Mouse (Mus musculus) liver, embryonic 16.5 days (tissue): ENCODE results near the gene Tnks1bp1. TPM values are rescaled to one million over a fixed set of nuclear protein-coding genes. Genes with fewer than 3 reads are reported as not detected.

Source experiments
- ATAC-seq: fragments of 200-750 bp; cut with Nextera tagmentation; 2 replicates; pipeline ENCODE4 v1.8.0; 2017; ENCODE audit warnings: low read depth, mild to moderate bottlenecking, moderate number of reproducible peaks, moderate library complexity
- H3K27ac ChIP-seq: fragments of 300-500 bp; sonication (generic); 2 replicates; pipeline ENCODE4 v1.5.1; 2014; ENCODE audit warnings: mild to moderate bottlenecking, low read length
- H3K27me3 ChIP-seq: fragments of 300-500 bp; sonication (generic); 2 replicates; pipeline ENCODE4 v1.6.1; 2014; ENCODE audit warnings: low read depth, low read length, mixed read lengths; ENCODE audit not compliant: control insufficient read depth, insufficient read depth
- H3K36me3 ChIP-seq: fragments of 300-500 bp; sonication (generic); 2 replicates; pipeline ENCODE4 v1.6.1; 2014; ENCODE audit warnings: mild to moderate bottlenecking; ENCODE audit not compliant: control insufficient read depth, insufficient read depth
- H3K4me1 ChIP-seq: fragments of 300-500 bp; sonication (generic); 2 replicates; pipeline ENCODE4 v1.6.1; 2014; ENCODE audit warnings: low read depth, low read length, mixed read lengths; ENCODE audit not compliant: control insufficient read depth
- H3K4me2 ChIP-seq: fragments of 300-500 bp; sonication (generic); 2 replicates; pipeline ENCODE4 v1.6.1; 2014; ENCODE audit warnings: low read depth, low read length, mixed read lengths
- H3K4me3 ChIP-seq: fragments of 300-500 bp; sonication (generic); 2 replicates; pipeline ENCODE4 v1.5.1; 2014; ENCODE audit warnings: low read depth, mild to moderate bottlenecking, low read length
- H3K9ac ChIP-seq: fragments of 300-500 bp; sonication (generic); 2 replicates; pipeline ENCODE4 v1.6.1; 2014; ENCODE audit warnings: low read depth, low read length
- H3K9me3 ChIP-seq: fragments of 300-500 bp; sonication (generic); replicated peaks from 2 replicates; pipeline ENCODE4 v1.6.1; 2016; ENCODE audit warnings: low read length; ENCODE audit not compliant: control insufficient read depth
- WGBS: fragments of 180-500 bp; shearing (Covaris S2); extraction: QIAGEN DNeasy Blood & Tissue Kit; methylation state at CpG from one replicate; pipeline ENCODE4 v1.1.7; 2014; ENCODE audit not compliant: insufficient replicate concordance; 5-methylcytosine and 5-hydroxymethylcytosine counted together
- polyA plus RNA-seq: library from polyadenylated mRNA; unstranded; fragments of >200 nt; fragmentation: Nextera tagmentation; extraction: Ambion mirVana; gene quantifications from 2 replicates; pipeline ENCODE4 v1.2.1, GENCODE M21; 2015

The Tnks1bp1 gene
- polyA plus RNA-seq, 1 experiment from 2014 or later: 6.4 TPM

DNA sequence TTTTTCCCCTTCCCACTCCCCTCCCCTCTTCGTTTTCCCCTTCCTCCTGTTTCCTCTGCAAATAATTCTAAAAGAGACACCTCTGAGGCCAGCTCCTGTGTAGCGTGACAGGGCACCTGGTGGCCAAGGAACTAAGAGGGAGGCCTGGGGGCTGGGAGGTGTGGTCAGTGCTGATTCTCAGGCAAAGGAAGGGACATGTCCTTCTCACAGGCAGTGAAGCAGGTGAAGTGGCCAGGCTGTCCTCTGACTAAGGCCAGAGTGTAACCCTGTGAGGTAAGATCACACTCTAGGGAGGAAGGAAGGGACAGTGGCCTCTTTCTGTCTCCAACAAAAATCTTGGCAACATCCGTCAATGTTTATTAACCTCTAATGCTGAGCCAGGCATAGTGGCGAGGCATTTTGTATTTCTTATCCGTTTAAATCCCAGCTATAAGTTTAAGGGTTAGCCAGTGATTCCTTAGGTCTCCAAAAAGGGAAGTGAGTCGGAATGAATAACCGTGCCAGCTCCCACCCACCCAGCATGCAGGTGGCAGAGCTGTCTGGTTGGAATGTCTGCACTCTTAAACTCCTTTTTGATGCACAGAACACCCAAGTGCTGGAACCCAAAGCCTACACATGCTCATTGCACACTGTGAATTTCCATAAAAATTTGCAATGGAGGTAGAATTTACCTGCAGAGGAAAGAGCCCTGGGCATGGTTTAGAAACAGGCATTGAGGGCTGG is 58.4 kb downstream of the Tnks1bp1 start:
- Histone ChIP-seq H3K27me3 (no peaks in the 10 kb centered on the region), H3K4me3 (no peak overlapping the region), H3K36me3 (no peaks in the 10 kb centered on the region), H3K27ac (no peak overlapping the region), H3K9me3 (no peaks in the 10 kb centered on the region), H3K4me2 (no peak overlapping the region), H3K9ac (no peak overlapping the region), H3K4me1 (no peaks in the 10 kb centered on the region)
- WGBS: 40% methylated on average over 7 of the region's 7 CpGs
- ATAC-seq: no peak

DNA sequence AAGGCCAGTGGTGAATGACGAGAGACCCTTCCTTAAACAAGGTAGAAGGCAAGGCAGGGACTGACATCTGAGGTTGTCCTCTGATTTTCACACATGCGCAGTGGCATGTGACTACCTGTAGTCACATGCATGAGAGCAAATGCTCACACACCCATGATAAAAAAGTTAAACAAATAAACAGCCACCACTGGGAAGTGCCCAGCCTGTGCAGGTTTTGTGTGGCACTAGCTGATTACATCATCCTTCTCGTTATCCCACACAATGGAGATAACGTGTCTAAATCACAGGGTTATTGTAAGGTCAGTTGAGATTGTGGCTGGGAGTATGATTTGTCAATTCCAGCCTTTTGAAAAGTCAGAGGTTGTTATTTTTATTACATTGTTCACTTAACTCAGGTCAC is 59.1 kb downstream of the Tnks1bp1 start:
- no peaks in the 10 kb centered on the region for H3K36me3 ChIP-seq
- no peak for ATAC-seq
- H3K4me3 ChIP-seq: no peak overlapping the region
- no peaks in the 10 kb centered on the region for H3K9me3 ChIP-seq
- no peaks in the 10 kb centered on the region for H3K4me1 ChIP-seq
- H3K4me2 ChIP-seq: no peak overlapping the region
- H3K27ac ChIP-seq: no peak overlapping the region
- 29% methylated on average over 4 of the region's 4 CpGs for WGBS
- H3K27me3 ChIP-seq: no peaks in the 10 kb centered on the region
- H3K9ac ChIP-seq: no peak overlapping the region

- H3K27me3 ChIP-seq: no peaks in the 10 kb centered on the region
- no peak overlapping the region for H3K4me3 ChIP-seq
- WGBS: 57% methylated on average over 9 of the region's 9 CpGs
- no peaks in the 10 kb centered on the region for H3K4me1 ChIP-seq
- H3K9ac ChIP-seq: no peak overlapping the region
- no peaks in the 10 kb centered on the region for H3K36me3 ChIP-seq
- H3K4me2 ChIP-seq: no peak overlapping the region
- ATAC-seq: no peak
- no peak overlapping the region for H3K27ac ChIP-seq
- no peaks in the 10 kb centered on the region for H3K9me3 ChIP-seq
These were observed 62.6 kb downstream of the Tnks1bp1 start for GRCm38 (mm10) chr2:85110288-85110875.

Other genes with a start within 250 kb of the Tnks1bp1 start
- gene Ube2l6, start 249.2 kb upstream of the Tnks1bp1 start, polyA plus RNA-seq: 486 and 542 TPM in 2 replicates
- 0.47 and 0.50 TPM in 2 replicates for gene Smtnl1, start 225.4 kb upstream of the Tnks1bp1 start, polyA plus RNA-seq
- gene Timm10, start 221.0 kb upstream of the Tnks1bp1 start, polyA plus RNA-seq: 27.3 and 29.8 TPM in 2 replicates
- 185 and 205 TPM in 2 replicates for gene Slc43a1, start 209.2 kb upstream of the Tnks1bp1 start, polyA plus RNA-seq
- gene Rtn4rl2, start 161.3 kb upstream of the Tnks1bp1 start, polyA plus RNA-seq: not detected in 2 replicates
- gene Slc43a3, start 111.4 kb upstream of the Tnks1bp1 start, polyA plus RNA-seq: 100 and 103 TPM in 2 replicates
- gene Prg2, start 67.6 kb upstream of the Tnks1bp1 start, polyA plus RNA-seq: 71.0 and 84.0 TPM in 2 replicates
- gene Prg3, start 59.8 kb upstream of the Tnks1bp1 start, polyA plus RNA-seq: 5.0 and 5.6 TPM in 2 replicates
- 127 and 134 TPM in 2 replicates for gene Ssrp1, start 10.8 kb upstream of the Tnks1bp1 start, polyA plus RNA-seq
- gene P2rx3, start 10.6 kb upstream of the Tnks1bp1 start, polyA plus RNA-seq: 0.46 and 0.55 TPM in 2 replicates
- 1.7 and 2.7 TPM in 2 replicates for gene Aplnr, start 88.2 kb downstream of the Tnks1bp1 start, polyA plus RNA-seq
- 0.07 and 0.09 TPM in 2 replicates for gene Lrrc55, start 149.2 kb downstream of the Tnks1bp1 start, polyA plus RNA-seq